Mouse (Mus musculus) urinary bladder, postnatal 36 days (tissue): ENCODE data around the gene Vmn2r9.
"Not testable (repeated sequence)": the region's sequence is repeated elsewhere in the genome, so short reads cannot be mapped to it uniquely, and the experiment has no call there.

ENCODE experiments used
- DNase-seq, 2 experiments: peaks; one replicate each; pipeline ENCODE4 v3.0.0; 2022; ENCODE audit warnings: low spot score in 2 of 2, mixed read lengths in 1 of 2

The Vmn2r9 gene

GRCm38 (mm10) chr5:108852501-108852900 is at the start of gene Vmn2r9:
Vmn2r9 (minus strand) TSS chr5:108852601.
- not testable (repeated sequence) for DNase-seq

- peak in 1 of 2 experiments; percentile 2 for DNase-seq
Measured at GRCm38 (mm10) chr5:108866746-108867145, 14.3 kb upstream of the Vmn2r9 start.

GRCm38 (mm10) chr5:108849466-108849865 is 2.9 kb downstream of the Vmn2r9 start:
- DNase-seq = no peak

GRCm38 (mm10) chr5:108836156-108836555 is 16.2 kb downstream of the Vmn2r9 start:
- peak in 1 of 2 experiments; percentile 10 for DNase-seq

- DNase-seq = no peak
Measured at GRCm38 (mm10) chr5:108823276-108823675, 29.1 kb downstream of the Vmn2r9 start.

GRCm38 (mm10) chr5:108808750-108809149 is 43.7 kb downstream of the Vmn2r9 start, which contains the start of gene Vmn2r8:
Vmn2r8 (minus strand) TSS chr5:108808850.
- not testable (repeated sequence) for DNase-seq

- no peak for DNase-seq
Measured at GRCm38 (mm10) chr5:108803646-108804045, 48.8 kb downstream of the Vmn2r9 start.

GRCm38 (mm10) chr5:108795263-108795662 is 57.1 kb downstream of the Vmn2r9 start, which contains the start of gene Tmed11:
Tmed11 (minus strand) TSS chr5:108795363.
- DNase-seq = not testable (repeated sequence)

GRCm38 (mm10) chr5:108790385-108790784 is 62.0 kb downstream of the Vmn2r9 start:
- not testable (repeated sequence) for DNase-seq
